Mouse (Mus musculus) lung, postnatal 0 days (tissue): ENCODE results near the gene Tbc1d2b. TPM values are rescaled to one million over a fixed set of nuclear protein-coding genes. Genes with fewer than 3 reads are reported as not detected.

Experiments used
- ATAC-seq: fragments of 200-750 bp; cut with Nextera tagmentation; 2 replicates; pipeline ENCODE4 v1.8.0; 2017; ENCODE audit warnings: moderate library complexity
- DNase-seq: peaks from one replicate; pipeline ENCODE4 v3.0.0-alpha.2; 2016; ENCODE audit warnings: low spot score
- H3K27ac ChIP-seq: fragments of 300-500 bp; sonication (generic); 2 replicates; pipeline ENCODE4 v1.5.1; 2014; ENCODE audit warnings: antibody characterized with exemption, mild to moderate bottlenecking, low read length, mixed read lengths
- H3K27me3 ChIP-seq: fragments of 300-500 bp; sonication (generic); replicated peaks from 2 replicates; pipeline ENCODE4 v1.6.1; 2014; ENCODE audit warnings: low read length, mixed read lengths; ENCODE audit not compliant: insufficient read depth
- H3K36me3 ChIP-seq: fragments of 300-500 bp; sonication (generic); 2 replicates; pipeline ENCODE4 v1.6.1; 2014; ENCODE audit warnings: low read length, mixed read lengths; ENCODE audit not compliant: insufficient read depth
- H3K4me1 ChIP-seq: fragments of 300-500 bp; sonication (generic); 2 replicates; pipeline ENCODE4 v1.6.1; 2014; ENCODE audit warnings: antibody characterized with exemption, low read depth, low read length, mixed read lengths; ENCODE audit not compliant: insufficient read depth
- H3K4me2 ChIP-seq: fragments of 300-500 bp; sonication (generic); replicated peaks from 2 replicates; pipeline ENCODE4 v1.6.1; 2014; ENCODE audit warnings: low read depth, mild to moderate bottlenecking, low read length, moderate library complexity, mixed read lengths
- H3K4me3 ChIP-seq: fragments of 300-500 bp; sonication (generic); 2 replicates; pipeline ENCODE4 v1.5.1; 2014; ENCODE audit warnings: low read depth, low read length
- H3K9ac ChIP-seq: fragments of 300-500 bp; sonication (generic); replicated peaks from 2 replicates; pipeline ENCODE4 v1.6.1; 2014; ENCODE audit warnings: low read depth, mild to moderate bottlenecking
- H3K9me3 ChIP-seq: fragments of 300-500 bp; sonication (generic); 2 replicates; pipeline ENCODE4 v1.6.1; 2016; ENCODE audit warnings: low read length, mixed read lengths
- CTCF ChIP-seq: IDR thresholded peaks from 2 replicates; pipeline ENCODE4 v1.5.1; 2016; ENCODE audit warnings: antibody characterized with exemption, mild to moderate bottlenecking
- EP300 ChIP-seq: IDR thresholded peaks from 2 replicates; pipeline ENCODE4 v1.6.1; 2016; ENCODE audit warnings: antibody characterized with exemption, mild to moderate bottlenecking, control low read depth
- WGBS: fragments of 180-500 bp; shearing (Covaris S2); extraction: QIAGEN DNeasy Blood & Tissue Kit; methylation state at CpG from one replicate; pipeline ENCODE4 v1.1.7; 2014; 5-methylcytosine and 5-hydroxymethylcytosine counted together
- polyA plus RNA-seq: library from polyadenylated mRNA; unstranded; fragments of >200 nt; fragmentation: Nextera tagmentation; extraction: Ambion mirVana; gene quantifications from 2 replicates; pipeline ENCODE4 v1.2.1, GENCODE M21; 2015

Gene Tbc1d2b
- polyA plus RNA-seq, 1 experiment from 2014 or later: 9.5 TPM

- no peaks in the 10 kb centered on the region; the same call in 1 of the 2 replicates for H3K4me1 ChIP-seq
Measured at GRCm38 (mm10) chr9:90241618-90242017, 29.0 kb downstream of the Tbc1d2b start.

GRCm38 (mm10) chr9:90241041-90241440 lies 29.6 kb downstream of the Tbc1d2b start:
- WGBS: 86% methylated on average over 6 of the region's 6 CpGs
- no peaks in the 10 kb centered on the region; the same call in 1 of the 2 replicates for H3K4me1 ChIP-seq
- H3K27ac ChIP-seq: no peak overlapping the region
- H3K36me3 ChIP-seq: no peaks in the 10 kb centered on the region
- DNase-seq (no peak), ATAC-seq (no peak)
- H3K4me2 ChIP-seq: no peak overlapping the region
- no peaks in the 10 kb centered on the region for H3K27me3 ChIP-seq
- no peak for TF ChIP-seq CTCF
- TF ChIP-seq EP300: no peak
- no peaks in the 10 kb centered on the region for H3K9me3 ChIP-seq
- no peak overlapping the region for H3K9ac ChIP-seq
- no peak overlapping the region for H3K4me3 ChIP-seq

More at GRCm38 (mm10) chr9:90241618-90242017, 29.0 kb downstream of the Tbc1d2b start:
- peak; percentile 65 for TF ChIP-seq CTCF
- no peak for TF ChIP-seq EP300
- Histone ChIP-seq H3K9me3 (no peaks in the 10 kb centered on the region), H3K36me3 (no peaks in the 10 kb centered on the region), H3K27me3 (no peaks in the 10 kb centered on the region), H3K4me2 (no peak overlapping the region), H3K4me3 (no peak overlapping the region), H3K27ac (no peak overlapping the region), H3K9ac (no peak overlapping the region)
- DNase-seq (no peak), ATAC-seq (no peak)
- WGBS: 75% methylated on average over 7 of the region's 7 CpGs

- DNase-seq: no peak
- no peak for TF ChIP-seq CTCF
- TF ChIP-seq EP300: no peak
- H3K4me2 ChIP-seq: no peak overlapping the region
- no peak overlapping the region for H3K27ac ChIP-seq
- H3K9ac ChIP-seq: no peak overlapping the region
- no peak overlapping the region for H3K4me3 ChIP-seq
- H3K36me3 ChIP-seq: no peaks in the 10 kb centered on the region
- no peak for ATAC-seq
- H3K4me1 ChIP-seq: no peaks in the 10 kb centered on the region; the same call in 1 of the 2 replicates
- no peaks in the 10 kb centered on the region for H3K9me3 ChIP-seq
- H3K27me3 ChIP-seq: no peaks in the 10 kb centered on the region
- 73% methylated on average over 4 of the region's 4 CpGs for WGBS
Measured at GRCm38 (mm10) chr9:90240560-90240959, 30.0 kb downstream of the Tbc1d2b start.

GRCm38 (mm10) chr9:90237232-90238062 lies 33.2 kb downstream of the Tbc1d2b start:
- no peak for TF ChIP-seq EP300
- no peak for TF ChIP-seq CTCF
- Histone ChIP-seq H3K27ac (peak overlapping the region; percentile 38), H3K27me3 (no peaks in the 10 kb centered on the region), H3K4me3 (no peak overlapping the region), H3K9ac (no peak overlapping the region), H3K36me3 (no peaks in the 10 kb centered on the region), H3K4me2 (no peak overlapping the region), H3K9me3 (no peaks in the 10 kb centered on the region), H3K4me1 (0 out of 2 replicates have a peak, but pooled peaks cover 2% of the 10 kb centered on the region)
- 67% methylated on average over 9 of the region's 9 CpGs for WGBS
- DNase-seq (no peak), ATAC-seq (no peak)

DNA sequence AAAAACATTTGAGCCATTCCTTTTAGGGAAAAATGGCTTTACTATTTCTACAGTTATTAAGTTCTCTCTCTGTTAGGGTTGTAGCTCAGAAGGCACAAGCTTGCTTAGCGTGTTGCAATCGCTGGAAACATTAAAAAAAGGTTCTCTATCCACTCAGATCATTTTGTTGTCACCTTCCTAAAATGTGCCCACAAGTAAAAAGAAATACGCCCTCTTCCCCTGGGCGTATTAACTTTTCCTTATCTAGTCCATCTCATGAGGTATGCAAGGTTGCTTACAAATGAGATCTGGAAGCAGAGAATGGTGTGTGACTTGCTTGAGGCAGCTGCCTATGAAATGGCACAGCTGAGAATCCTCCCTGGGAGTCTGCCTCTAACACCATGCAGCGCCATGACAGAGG lies 33.8 kb downstream of the Tbc1d2b start:
- Histone ChIP-seq H3K9me3 (no peaks in the 10 kb centered on the region), H3K27me3 (no peaks in the 10 kb centered on the region), H3K9ac (no peak overlapping the region), H3K4me1 (0 out of 2 replicates have a peak, but pooled peaks cover 2% of the 10 kb centered on the region), H3K36me3 (no peaks in the 10 kb centered on the region), H3K4me3 (no peak overlapping the region), H3K27ac (0 out of 2 replicates have a peak overlapping the region, but pooled peaks have one; percentile 38), H3K4me2 (no peak overlapping the region)
- TF ChIP-seq EP300 (no peak), CTCF (no peak)
- no peak for ATAC-seq
- peak; percentile 33 for DNase-seq
- 69% methylated on average over 5 of the region's 5 CpGs for WGBS

DNA sequence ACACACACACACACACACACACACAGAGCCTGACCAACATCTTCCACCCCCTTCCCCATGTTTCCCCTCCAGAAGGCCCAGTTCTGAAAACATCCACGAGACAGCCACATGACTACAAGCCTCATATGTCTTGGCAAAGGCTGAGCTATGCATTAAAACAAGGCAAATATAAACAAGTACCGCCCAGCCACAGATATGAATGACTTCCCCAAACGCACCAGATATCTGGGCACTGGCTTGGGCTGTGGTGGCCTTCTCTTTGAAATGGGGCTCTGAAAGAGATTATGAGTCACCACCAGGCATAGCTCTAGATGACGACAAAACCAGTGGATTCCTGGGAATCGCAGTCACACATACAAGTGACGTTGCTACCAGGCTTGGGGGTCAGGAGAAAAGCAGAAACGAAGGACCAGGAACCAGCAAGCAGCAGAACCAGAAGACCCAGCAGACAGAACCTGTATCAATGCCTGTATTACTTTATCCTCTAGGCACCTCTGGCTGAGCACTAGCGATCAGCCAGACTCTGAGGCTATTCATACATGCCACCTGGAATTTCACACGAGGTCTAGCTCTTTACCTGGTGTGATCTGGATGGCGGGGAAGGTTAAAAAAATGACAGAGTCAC lies 35.2 kb downstream of the Tbc1d2b start:
- no peak overlapping the region for H3K4me2 ChIP-seq
- DNase-seq: peak; percentile 61
- no peak overlapping the region for H3K4me3 ChIP-seq
- no peak overlapping the region for H3K27ac ChIP-seq
- peak; percentile 51 for ATAC-seq
- 55% methylated on average over 10 of the region's 10 CpGs for WGBS
- no peaks in the 10 kb centered on the region for H3K27me3 ChIP-seq
- H3K4me1 ChIP-seq: 0 out of 2 replicates have a peak, but pooled peaks cover 2% of the 10 kb centered on the region
- no peak overlapping the region for H3K9ac ChIP-seq
- TF ChIP-seq CTCF: no peak
- no peak for TF ChIP-seq EP300
- H3K36me3 ChIP-seq: no peaks in the 10 kb centered on the region
- no peaks in the 10 kb centered on the region for H3K9me3 ChIP-seq
